Mouse (Mus musculus): Measurements from ENCODE around the gene Pip5k1c. TPM values are rescaled to one million over a fixed set of nuclear protein-coding genes. Genes with fewer than 3 reads are reported as not detected.

The Pip5k1c gene
- polyA plus RNA-seq, 1 experiment, result 28.3 TPM

GRCm38 (mm10) chr10:81273842-81274241 is 18.9 kb upstream of the Pip5k1c start:
- Histone ChIP-seq H3K9me3 (replicated peaks; ENCODE audit: control insufficient read depth, insufficient read depth, low read length, poor library complexity, severe bottlenecking) (no peaks in the 10 kb centered on the region), H3K27ac (ENCODE audit: insufficient read depth, low read length) (no peak overlapping the region), H3K36me3 (ENCODE audit: control insufficient read depth, insufficient read depth, low read length, poor library complexity, severe bottlenecking) (0 out of 2 replicates have a peak, but pooled peaks cover 3% of the 10 kb centered on the region), H3K27me3 (ENCODE audit: control insufficient read depth, insufficient read depth, low read length, poor library complexity, severe bottlenecking) (no peaks in the 10 kb centered on the region), H3K9ac (ENCODE audit: low read depth, poor library complexity, severe bottlenecking) (no peak overlapping the region), H3K4me1 (ENCODE audit: control insufficient read depth, insufficient read depth, low read length) (peaks cover 2% of the 10 kb centered on the region), H3K4me3 (ENCODE audit: low read depth, low read length) (no peak overlapping the region)
- TF ChIP-seq CTCF (IDR thresholded peaks at IDR 0.05; ENCODE audit: low read depth, low read length) (no peak), EP300 (IDR thresholded peaks at IDR 0.05; ENCODE audit: insufficient read depth, low read depth, low read length) (no peak), POLR2A (IDR thresholded peaks at IDR 0.05; ENCODE audit: insufficient read depth, low read length) (no peak)

GRCm38 (mm10) chr10:81277676-81278075 is 15.1 kb upstream of the Pip5k1c start:
- peaks cover 4% of the 10 kb centered on the region for H3K4me1 ChIP-seq (ENCODE audit: control insufficient read depth, insufficient read depth, low read length)
- TF ChIP-seq POLR2A (IDR thresholded peaks at IDR 0.05; ENCODE audit: insufficient read depth, low read length) (no peak), CTCF (IDR thresholded peaks at IDR 0.05; ENCODE audit: low read depth, low read length) (peak; percentile 49)
- H3K27me3 ChIP-seq (ENCODE audit: control insufficient read depth, insufficient read depth, low read length, poor library complexity, severe bottlenecking), result no peaks in the 10 kb centered on the region
- peak overlapping the region; percentile 7 for H3K4me3 ChIP-seq (ENCODE audit: low read depth, low read length)
- H3K36me3 ChIP-seq (ENCODE audit: control insufficient read depth, insufficient read depth, low read length, poor library complexity, severe bottlenecking), result no peaks in the 10 kb centered on the region
- no peak overlapping the region for H3K27ac ChIP-seq (ENCODE audit: insufficient read depth, low read length)
- H3K9ac ChIP-seq (ENCODE audit: low read depth, poor library complexity, severe bottlenecking), result peak overlapping the region; percentile 29; the same call in 1 of the 2 replicates
- H3K9me3 ChIP-seq (replicated peaks; ENCODE audit: control insufficient read depth, insufficient read depth, low read length, poor library complexity, severe bottlenecking), result no peaks in the 10 kb centered on the region

- H3K4me1 ChIP-seq (ENCODE audit: control insufficient read depth, insufficient read depth, low read length), result peaks cover 8% of the 10 kb centered on the region
- H3K9me3 ChIP-seq (replicated peaks; ENCODE audit: control insufficient read depth, insufficient read depth, low read length, poor library complexity, severe bottlenecking), result no peaks in the 10 kb centered on the region
- H3K27me3 ChIP-seq (ENCODE audit: control insufficient read depth, insufficient read depth, low read length, poor library complexity, severe bottlenecking), result no peaks in the 10 kb centered on the region
- H3K4me3 ChIP-seq (ENCODE audit: low read depth, low read length), result peak overlapping the region; percentile 26
- H3K36me3 ChIP-seq (ENCODE audit: control insufficient read depth, insufficient read depth, low read length, poor library complexity, severe bottlenecking), result no peaks in the 10 kb centered on the region
- no peak overlapping the region for H3K9ac ChIP-seq (ENCODE audit: low read depth, poor library complexity, severe bottlenecking)
- no peak for TF ChIP-seq CTCF (IDR thresholded peaks at IDR 0.05; ENCODE audit: low read depth, low read length)
- no peak for TF ChIP-seq POLR2A (IDR thresholded peaks at IDR 0.05; ENCODE audit: insufficient read depth, low read length)
- peak; percentile 44; the same call in 1 of the 2 replicates for TF ChIP-seq EP300 (IDR thresholded peaks at IDR 0.05; ENCODE audit: insufficient read depth, low read depth, low read length)
- peak overlapping the region; percentile 42 for H3K27ac ChIP-seq (ENCODE audit: insufficient read depth, low read length)
Measured at GRCm38 (mm10) chr10:81279496-81279895, 13.3 kb upstream of the Pip5k1c start.

GRCm38 (mm10) chr10:81284189-81284588 is 8.6 kb upstream of the Pip5k1c start:
- no peaks in the 10 kb centered on the region for H3K36me3 ChIP-seq (ENCODE audit: control insufficient read depth, insufficient read depth, low read length, poor library complexity, severe bottlenecking)
- peak overlapping the region; percentile 58 for H3K9ac ChIP-seq (ENCODE audit: low read depth, poor library complexity, severe bottlenecking)
- H3K27me3 ChIP-seq (ENCODE audit: control insufficient read depth, insufficient read depth, low read length, poor library complexity, severe bottlenecking), result no peaks in the 10 kb centered on the region
- peaks cover 9% of the 10 kb centered on the region for H3K4me1 ChIP-seq (ENCODE audit: control insufficient read depth, insufficient read depth, low read length)
- peak overlapping the region; percentile 79 for H3K4me3 ChIP-seq (ENCODE audit: low read depth, low read length)
- TF ChIP-seq EP300 (IDR thresholded peaks at IDR 0.05; ENCODE audit: insufficient read depth, low read depth, low read length) (no peak), CTCF (IDR thresholded peaks at IDR 0.05; ENCODE audit: low read depth, low read length) (no peak), POLR2A (IDR thresholded peaks at IDR 0.05; ENCODE audit: insufficient read depth, low read length) (no peak)
- H3K27ac ChIP-seq (ENCODE audit: insufficient read depth, low read length), result peak overlapping the region; percentile 34
- no peaks in the 10 kb centered on the region for H3K9me3 ChIP-seq (replicated peaks; ENCODE audit: control insufficient read depth, insufficient read depth, low read length, poor library complexity, severe bottlenecking)

GRCm38 (mm10) chr10:81284719-81285118 is 8.0 kb upstream of the Pip5k1c start:
- no peak for TF ChIP-seq CTCF (IDR thresholded peaks at IDR 0.05; ENCODE audit: low read depth, low read length)
- TF ChIP-seq POLR2A (IDR thresholded peaks at IDR 0.05; ENCODE audit: insufficient read depth, low read length), result no peak
- no peak for TF ChIP-seq EP300 (IDR thresholded peaks at IDR 0.05; ENCODE audit: insufficient read depth, low read depth, low read length)
- Histone ChIP-seq H3K27me3 (ENCODE audit: control insufficient read depth, insufficient read depth, low read length, poor library complexity, severe bottlenecking) (no peaks in the 10 kb centered on the region), H3K27ac (ENCODE audit: insufficient read depth, low read length) (peak overlapping the region; percentile 34), H3K4me3 (ENCODE audit: low read depth, low read length) (peak overlapping the region; percentile 79), H3K4me1 (ENCODE audit: control insufficient read depth, insufficient read depth, low read length) (peaks cover 9% of the 10 kb centered on the region), H3K9me3 (replicated peaks; ENCODE audit: control insufficient read depth, insufficient read depth, low read length, poor library complexity, severe bottlenecking) (no peaks in the 10 kb centered on the region), H3K36me3 (ENCODE audit: control insufficient read depth, insufficient read depth, low read length, poor library complexity, severe bottlenecking) (no peaks in the 10 kb centered on the region), H3K9ac (ENCODE audit: low read depth, poor library complexity, severe bottlenecking) (peak overlapping the region; percentile 58)

- Histone ChIP-seq H3K36me3 (ENCODE audit: control insufficient read depth, insufficient read depth, low read length, poor library complexity, severe bottlenecking) (no peaks in the 10 kb centered on the region), H3K4me3 (ENCODE audit: low read depth, low read length) (peak overlapping the region; percentile 90), H3K27ac (ENCODE audit: insufficient read depth, low read length) (peak overlapping the region; percentile 35; the same call in 1 of the 2 replicates), H3K4me1 (ENCODE audit: control insufficient read depth, insufficient read depth, low read length) (peaks cover 7% of the 10 kb centered on the region), H3K27me3 (ENCODE audit: control insufficient read depth, insufficient read depth, low read length, poor library complexity, severe bottlenecking) (no peaks in the 10 kb centered on the region), H3K9me3 (replicated peaks; ENCODE audit: control insufficient read depth, insufficient read depth, low read length, poor library complexity, severe bottlenecking) (no peaks in the 10 kb centered on the region), H3K9ac (ENCODE audit: low read depth, poor library complexity, severe bottlenecking) (peak overlapping the region; percentile 58)
- TF ChIP-seq CTCF (IDR thresholded peaks at IDR 0.05; ENCODE audit: low read depth, low read length), result no peak
- TF ChIP-seq EP300 (IDR thresholded peaks at IDR 0.05; ENCODE audit: insufficient read depth, low read depth, low read length), result no peak
- no peak for TF ChIP-seq POLR2A (IDR thresholded peaks at IDR 0.05; ENCODE audit: insufficient read depth, low read length)
Measured at GRCm38 (mm10) chr10:81285694-81286450, 6.9 kb upstream of the Pip5k1c start.
